Mouse (Mus musculus) adrenal gland, adult 2 months (tissue): Measurements from ENCODE around the gene Etnk1. TPM values are rescaled to one million over a fixed set of nuclear protein-coding genes. Genes with fewer than 3 reads are reported as not detected.
"Not testable (repeated sequence)": the region's sequence is repeated elsewhere in the genome, so short reads cannot be mapped to it uniquely, and the experiment has no call there.

Experiments used
- DNase-seq: peaks from one replicate; pipeline ENCODE4 v3.0.0; 2021
- polyA plus RNA-seq: library from polyadenylated mRNA; depleted of rRNA; stranded (reverse); fragments of >200 nt; gene quantifications from 2 replicates; pipeline ENCODE4 v1.2.3, GENCODE M21; 2012
- total RNA-seq, 2 experiments: library from RNA; stranded (reverse); gene quantifications; 2 replicates each; pipeline ENCODE4 v1.2.3; 2021

Etnk1 gene
- total and polyA plus RNA-seq, 3 experiments, result 42.0 to 98.3 (median 92.4) TPM

- DNase-seq, result no peak
Measured at GRCm38 (mm10) chr6:143171066-143171465, 4.0 kb downstream of the Etnk1 start.

GRCm38 (mm10) chr6:143171781-143172465, 4.9 kb downstream of the Etnk1 start:
- no peak for DNase-seq

- not testable (repeated sequence) for DNase-seq
Measured at GRCm38 (mm10) chr6:143172683-143173082, 5.7 kb downstream of the Etnk1 start.

GRCm38 (mm10) chr6:143174226-143174625, 7.2 kb downstream of the Etnk1 start:
- DNase-seq, result no peak

- DNase-seq, result peak; percentile 60
Measured at GRCm38 (mm10) chr6:143174906-143175656, 8.1 kb downstream of the Etnk1 start.

- DNase-seq, result peak; percentile 71
Measured at GRCm38 (mm10) chr6:143176076-143176475, 9.1 kb downstream of the Etnk1 start.

GRCm38 (mm10) chr6:143176591-143176990, 9.6 kb downstream of the Etnk1 start:
- no peak for DNase-seq

GRCm38 (mm10) chr6:143179181-143179580, 12.2 kb downstream of the Etnk1 start:
- no peak for DNase-seq

GRCm38 (mm10) chr6:143179733-143180132, 12.7 kb downstream of the Etnk1 start:
- peak; percentile 53 for DNase-seq

- DNase-seq, result no peak
Measured at GRCm38 (mm10) chr6:143180511-143180910, 13.5 kb downstream of the Etnk1 start.

GRCm38 (mm10) chr6:143184099-143184498, 17.1 kb downstream of the Etnk1 start:
- DNase-seq, result no peak

GRCm38 (mm10) chr6:143184745-143185144, 17.7 kb downstream of the Etnk1 start:
- no peak for DNase-seq

- DNase-seq, result no peak
Measured at GRCm38 (mm10) chr6:143190838-143191476, 23.9 kb downstream of the Etnk1 start.

- no peak for DNase-seq
Measured at GRCm38 (mm10) chr6:143191477-143192098, 24.6 kb downstream of the Etnk1 start.

GRCm38 (mm10) chr6:143192709-143193108, 25.7 kb downstream of the Etnk1 start:
- DNase-seq, result no peak

GRCm38 (mm10) chr6:143193166-143193565, 26.1 kb downstream of the Etnk1 start:
- no peak for DNase-seq

- DNase-seq, result no peak
Measured at GRCm38 (mm10) chr6:143193641-143194040, 26.6 kb downstream of the Etnk1 start.

- DNase-seq, result no peak
Measured at GRCm38 (mm10) chr6:143197053-143197452, 30.0 kb downstream of the Etnk1 start.

GRCm38 (mm10) chr6:143198421-143198820, 31.4 kb downstream of the Etnk1 start:
- peak; percentile 87 for DNase-seq

GRCm38 (mm10) chr6:143203097-143203496, 36.1 kb downstream of the Etnk1 start:
- DNase-seq, result no peak

- no peak for DNase-seq
Measured at GRCm38 (mm10) chr6:143208880-143209279, 41.9 kb downstream of the Etnk1 start.

GRCm38 (mm10) chr6:143212766-143213165, 45.7 kb downstream of the Etnk1 start:
- no peak for DNase-seq

- no peak for DNase-seq
Measured at GRCm38 (mm10) chr6:143213461-143213860, 46.4 kb downstream of the Etnk1 start.
